Mouse (Mus musculus): ENCODE measurements around the gene Krt79.

Krt79 gene

GRCm38 (mm10) chr15:101940274-101940829 lies at the start of gene Krt79:
Krt79 (minus strand) TSS chr15:101940324.
- DNase-seq (ENCODE audit: low spot score), result no peak

GRCm38 (mm10) chr15:101988714-101989113 lies 48.6 kb upstream of the Krt79 start:
- no peak for DNase-seq (ENCODE audit: low spot score)

GRCm38 (mm10) chr15:101988119-101988518 lies 48.0 kb upstream of the Krt79 start:
- DNase-seq (ENCODE audit: low spot score), result peak; percentile 84

GRCm38 (mm10) chr15:101984746-101985145 lies 44.6 kb upstream of the Krt79 start:
- DNase-seq (ENCODE audit: low spot score), result no peak

- DNase-seq (ENCODE audit: low spot score), result peak; percentile 94
Measured at GRCm38 (mm10) chr15:101983949-101984601, 44.0 kb upstream of the Krt79 start.

GRCm38 (mm10) chr15:101983315-101983948 lies 43.3 kb upstream of the Krt79 start:
- no peak for DNase-seq (ENCODE audit: low spot score)

- DNase-seq (ENCODE audit: low spot score), result peak; percentile 78
Measured at GRCm38 (mm10) chr15:101980849-101981248, 40.7 kb upstream of the Krt79 start.

GRCm38 (mm10) chr15:101977043-101977726 lies 37.1 kb upstream of the Krt79 start:
- DNase-seq (ENCODE audit: low spot score), result peak; percentile 93

- DNase-seq (ENCODE audit: low spot score), result no peak
Measured at GRCm38 (mm10) chr15:101976641-101977040, 36.5 kb upstream of the Krt79 start.

GRCm38 (mm10) chr15:101976023-101976422 lies 35.9 kb upstream of the Krt79 start:
- DNase-seq (ENCODE audit: low spot score), result peak; percentile 71

- DNase-seq (ENCODE audit: low spot score), result no peak
Measured at GRCm38 (mm10) chr15:101974083-101974845, 34.1 kb upstream of the Krt79 start.

GRCm38 (mm10) chr15:101973414-101974077 lies 33.4 kb upstream of the Krt79 start:
- DNase-seq (ENCODE audit: low spot score), result peak; percentile 93

- DNase-seq (ENCODE audit: low spot score), result no peak
Measured at GRCm38 (mm10) chr15:101970536-101970935, 30.4 kb upstream of the Krt79 start.

GRCm38 (mm10) chr15:101966808-101967207 lies 26.7 kb upstream of the Krt79 start:
- DNase-seq (ENCODE audit: low spot score), result peak; percentile 90

GRCm38 (mm10) chr15:101958891-101959290 lies 18.8 kb upstream of the Krt79 start:
- no peak for DNase-seq (ENCODE audit: low spot score)

GRCm38 (mm10) chr15:101954187-101954586 lies 14.1 kb upstream of the Krt79 start, which contains the start of gene Krt78:
Krt78 (minus strand) TSS chr15:101954287.
- DNase-seq (ENCODE audit: low spot score), result no peak

GRCm38 (mm10) chr15:101952733-101953474 lies 12.8 kb upstream of the Krt79 start:
- DNase-seq (ENCODE audit: low spot score), result no peak

- no peak for DNase-seq (ENCODE audit: low spot score)
Measured at GRCm38 (mm10) chr15:101945430-101945829, 5.3 kb upstream of the Krt79 start.

GRCm38 (mm10) chr15:101941948-101942347 lies 1.8 kb upstream of the Krt79 start:
- DNase-seq (ENCODE audit: low spot score), result no peak

- no peak for DNase-seq (ENCODE audit: low spot score)
Measured at GRCm38 (mm10) chr15:101938600-101939308, 1.4 kb downstream of the Krt79 start.

Data from lung, postnatal 25 days (tissue).